Mouse (Mus musculus) intestine, embryonic 16.5 days (tissue): ENCODE data around the gene Hipk2. TPM values are rescaled to one million over a fixed set of nuclear protein-coding genes. Genes with fewer than 3 reads are reported as not detected.

Experiments used
- ATAC-seq: fragments of 200-750 bp; cut with Nextera tagmentation; 2 replicates; pipeline ENCODE4 v1.8.0; 2017; ENCODE audit warnings: moderate TSS enrichment, moderate library complexity
- H3K27ac ChIP-seq: fragments of 300-500 bp; sonication (generic); 2 replicates; pipeline ENCODE4 v1.5.1; 2014; ENCODE audit warnings: mild to moderate bottlenecking, low read length
- H3K27me3 ChIP-seq: fragments of 300-500 bp; sonication (generic); replicated peaks from 2 replicates; pipeline ENCODE4 v1.6.1; 2014; ENCODE audit warnings: low read length, control low read depth, mixed read lengths; ENCODE audit not compliant: control insufficient read depth, insufficient read depth
- H3K36me3 ChIP-seq: fragments of 300-500 bp; sonication (generic); 2 replicates; pipeline ENCODE4 v1.6.1; 2014; ENCODE audit warnings: low read length, control low read depth; ENCODE audit not compliant: control insufficient read depth, insufficient read depth
- H3K4me1 ChIP-seq: fragments of 300-500 bp; sonication (generic); 2 replicates; pipeline ENCODE4 v1.6.1; 2014; ENCODE audit warnings: low read length, control low read depth, mixed read lengths; ENCODE audit not compliant: control insufficient read depth, insufficient read depth
- H3K4me2 ChIP-seq: fragments of 300-500 bp; sonication (generic); 2 replicates; pipeline ENCODE4 v1.6.1; 2014; ENCODE audit warnings: low read depth, low read length, control low read depth
- H3K4me3 ChIP-seq: fragments of 300-500 bp; sonication (generic); 2 replicates; pipeline ENCODE4 v1.5.1; 2014; ENCODE audit warnings: mild to moderate bottlenecking, low read length
- H3K9ac ChIP-seq: fragments of 300-500 bp; sonication (generic); 2 replicates; pipeline ENCODE4 v1.6.1; 2014; ENCODE audit warnings: low read depth, low read length
- H3K9me3 ChIP-seq: fragments of 300-500 bp; sonication (generic); 2 replicates; pipeline ENCODE4 v1.6.1; 2016; ENCODE audit warnings: low read length, control low read depth; ENCODE audit not compliant: control insufficient read depth
- WGBS: fragments of 180-500 bp; shearing (Covaris S2); extraction: QIAGEN DNeasy Blood & Tissue Kit; methylation state at CpG from one replicate; pipeline ENCODE4 v1.1.7; 2014; 5-methylcytosine and 5-hydroxymethylcytosine counted together
- polyA plus RNA-seq: library from polyadenylated mRNA; unstranded; fragments of >200 nt; fragmentation: Nextera tagmentation; extraction: Ambion mirVana; gene quantifications from 2 replicates; pipeline ENCODE4 v1.2.1, GENCODE M21; 2015

Gene Hipk2
- polyA plus RNA-seq, 1 experiment from 2014 or later: 18.7 TPM

DNA sequence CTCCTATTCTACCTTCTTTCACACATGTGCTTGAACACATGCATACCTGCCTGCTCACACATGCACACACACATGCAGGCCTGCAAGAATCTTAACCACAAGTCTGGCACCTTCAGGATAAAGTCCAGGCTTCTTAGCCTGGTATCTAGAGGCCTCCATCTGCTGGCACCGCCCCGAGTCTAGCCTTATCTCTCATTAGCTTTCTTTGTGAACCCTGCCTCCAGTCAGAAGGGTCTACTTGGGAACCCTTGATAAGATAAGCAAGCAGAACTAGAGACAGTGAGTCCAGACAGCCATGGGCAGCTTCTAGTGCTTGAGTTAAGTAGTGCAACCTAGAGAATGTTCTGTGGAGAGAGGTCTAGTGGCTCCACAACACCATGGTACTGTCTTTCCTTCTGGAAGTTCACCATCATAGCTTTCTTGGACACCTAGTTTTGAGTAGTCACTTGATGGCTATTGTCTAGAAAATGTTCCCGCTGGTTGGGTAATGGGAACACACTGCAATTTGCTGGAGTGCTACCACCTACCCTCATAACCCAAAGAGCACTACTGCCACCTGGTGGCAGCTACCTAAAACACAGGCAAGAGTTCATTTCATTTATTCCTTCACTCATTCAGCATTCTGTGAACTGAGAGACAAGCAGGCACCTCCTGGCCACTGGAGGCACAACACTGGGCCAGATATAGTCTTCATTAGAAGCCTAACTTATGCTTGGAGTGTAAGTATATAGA is 35.0 kb upstream of the Hipk2 start:
- peak overlapping the region; percentile 46 for H3K27ac ChIP-seq
- peaks cover 20% of the 10 kb centered on the region for H3K4me1 ChIP-seq
- H3K36me3 ChIP-seq: no peaks in the 10 kb centered on the region
- no peaks in the 10 kb centered on the region for H3K27me3 ChIP-seq
- no peaks in the 10 kb centered on the region for H3K9me3 ChIP-seq
- peak; percentile 91 for ATAC-seq
- 43% methylated on average over 3 of the region's 3 CpGs for WGBS
- H3K9ac ChIP-seq: no peak overlapping the region
- no peak overlapping the region for H3K4me3 ChIP-seq
- H3K4me2 ChIP-seq: no peak overlapping the region

DNA sequence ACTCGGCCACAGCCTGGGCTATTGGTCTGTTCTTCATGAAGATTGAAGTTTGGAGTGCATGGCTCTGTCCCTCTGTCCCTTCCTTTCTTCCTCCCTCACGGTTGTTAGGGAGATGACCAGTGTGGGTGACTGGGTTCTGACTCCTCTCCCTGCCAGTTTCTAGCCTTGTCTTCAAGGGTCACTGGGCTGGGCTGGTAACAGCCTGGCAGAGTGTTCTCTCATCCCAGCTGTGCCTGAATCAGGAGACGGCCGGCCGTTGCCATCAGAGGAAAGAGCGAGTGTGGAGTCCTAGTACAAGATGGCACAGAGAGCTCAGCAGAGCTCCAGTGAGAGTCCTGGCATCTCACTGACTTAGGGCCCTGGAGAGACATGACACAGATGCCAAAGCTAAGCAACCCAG is 32.4 kb upstream of the Hipk2 start:
- Histone ChIP-seq H3K9me3 (no peaks in the 10 kb centered on the region), H3K4me1 (peaks cover 15% of the 10 kb centered on the region), H3K4me2 (no peak overlapping the region), H3K36me3 (no peaks in the 10 kb centered on the region), H3K27me3 (no peaks in the 10 kb centered on the region), H3K4me3 (no peak overlapping the region), H3K27ac (no peak overlapping the region), H3K9ac (no peak overlapping the region)
- ATAC-seq: no peak
- 85% methylated on average over 6 of the region's 6 CpGs for WGBS

DNA sequence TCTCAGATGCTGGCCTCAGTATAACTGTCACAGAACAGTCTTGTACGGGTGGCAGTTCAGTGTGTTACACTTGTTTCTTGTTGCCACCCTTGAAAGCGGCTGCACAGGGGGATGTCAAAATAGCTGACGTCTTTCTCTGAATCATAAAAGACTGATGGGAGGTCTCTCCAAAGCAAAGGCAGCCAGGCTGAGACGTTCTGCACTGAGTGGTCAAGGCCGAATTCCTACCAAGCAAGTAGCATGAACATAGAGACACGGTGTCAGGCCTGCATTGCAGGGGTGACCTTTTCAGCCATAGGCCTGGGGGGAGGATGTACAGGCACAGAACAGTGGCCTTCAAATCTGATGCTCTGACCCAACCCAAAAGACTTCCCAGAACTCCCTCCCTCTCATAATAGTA is 30.0 kb upstream of the Hipk2 start:
- Histone ChIP-seq H3K27me3 (no peaks in the 10 kb centered on the region), H3K27ac (no peak overlapping the region), H3K4me2 (no peak overlapping the region), H3K36me3 (no peaks in the 10 kb centered on the region), H3K9me3 (no peaks in the 10 kb centered on the region), H3K4me3 (no peak overlapping the region), H3K4me1 (peaks cover 25% of the 10 kb centered on the region), H3K9ac (no peak overlapping the region)
- no peak for ATAC-seq
- WGBS: 77% methylated on average over 6 of the region's 6 CpGs

DNA sequence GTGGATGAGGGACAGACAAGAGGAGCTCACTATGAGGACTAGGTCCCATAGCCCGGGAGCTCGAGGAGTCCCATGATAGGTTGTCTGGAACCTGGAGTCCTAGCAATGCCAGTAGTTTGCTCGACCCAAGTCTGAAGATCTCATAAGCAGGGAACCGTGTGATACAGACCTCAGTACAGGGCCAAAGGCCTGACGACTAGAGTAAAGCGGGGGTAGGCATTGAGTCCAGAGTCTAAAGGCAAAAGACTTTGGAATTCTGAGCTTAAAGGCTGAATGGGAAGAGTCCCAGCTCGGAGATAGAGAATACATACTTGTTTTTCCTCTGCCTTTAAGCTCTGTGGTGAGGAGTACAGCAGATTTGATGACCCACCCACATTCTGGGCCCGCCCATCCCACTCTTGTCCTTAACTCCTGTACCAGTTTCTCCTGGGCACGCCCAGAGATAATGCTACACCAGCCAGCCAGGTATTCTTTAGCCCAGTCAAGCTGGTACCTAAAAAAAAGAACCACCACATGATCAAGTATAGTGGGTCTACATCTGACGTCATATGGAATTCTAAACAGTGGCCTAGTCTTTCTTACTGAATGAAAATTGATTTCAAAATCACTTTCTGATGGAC is 27.0 kb upstream of the Hipk2 start:
- 82% methylated on average over 10 of the region's 10 CpGs for WGBS
- peak overlapping the region; percentile 21; the same call in 1 of the 2 replicates for H3K27ac ChIP-seq

DNA sequence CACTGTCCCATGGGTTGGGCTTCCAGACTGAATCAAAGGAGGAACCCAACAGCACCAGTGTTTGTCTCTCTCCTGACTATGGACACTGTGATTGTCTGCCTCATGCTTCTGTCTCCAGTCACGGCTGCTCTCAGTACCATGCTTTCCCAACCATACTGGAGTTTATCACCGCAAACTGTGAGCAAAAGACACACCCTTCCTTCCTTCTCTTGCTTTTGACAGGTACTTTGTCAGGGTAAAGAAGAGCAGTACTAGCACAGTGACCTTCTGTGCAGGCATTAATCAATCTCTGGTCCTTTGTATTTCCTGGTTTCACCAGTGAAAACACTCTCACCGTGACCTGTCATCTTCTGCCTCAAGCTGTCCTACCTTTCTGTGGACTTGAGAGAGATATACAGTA is 25.7 kb upstream of the Hipk2 start:
- no peaks in the 10 kb centered on the region for H3K36me3 ChIP-seq
- peak overlapping the region; percentile 65; the same call in 1 of the 2 replicates for H3K27ac ChIP-seq
- H3K27me3 ChIP-seq: no peaks in the 10 kb centered on the region
- H3K9ac ChIP-seq: no peak overlapping the region
- no peaks in the 10 kb centered on the region for H3K9me3 ChIP-seq
- ATAC-seq: peak; percentile 13; the same call in 1 of the 2 replicates
- H3K4me2 ChIP-seq: no peak overlapping the region
- 55% methylated on average over 3 of the region's 3 CpGs for WGBS
- peaks cover 21% of the 10 kb centered on the region for H3K4me1 ChIP-seq
- no peak overlapping the region for H3K4me3 ChIP-seq

More for the DNA sequence above, 27.0 kb upstream of the Hipk2 start:
- no peak overlapping the region for H3K4me3 ChIP-seq
- H3K9ac ChIP-seq: no peak overlapping the region
- no peaks in the 10 kb centered on the region for H3K27me3 ChIP-seq
- peak; percentile 39 for ATAC-seq
- no peak overlapping the region for H3K4me2 ChIP-seq
- H3K36me3 ChIP-seq: no peaks in the 10 kb centered on the region
- H3K9me3 ChIP-seq: no peaks in the 10 kb centered on the region
- H3K4me1 ChIP-seq: peaks cover 15% of the 10 kb centered on the region

DNA sequence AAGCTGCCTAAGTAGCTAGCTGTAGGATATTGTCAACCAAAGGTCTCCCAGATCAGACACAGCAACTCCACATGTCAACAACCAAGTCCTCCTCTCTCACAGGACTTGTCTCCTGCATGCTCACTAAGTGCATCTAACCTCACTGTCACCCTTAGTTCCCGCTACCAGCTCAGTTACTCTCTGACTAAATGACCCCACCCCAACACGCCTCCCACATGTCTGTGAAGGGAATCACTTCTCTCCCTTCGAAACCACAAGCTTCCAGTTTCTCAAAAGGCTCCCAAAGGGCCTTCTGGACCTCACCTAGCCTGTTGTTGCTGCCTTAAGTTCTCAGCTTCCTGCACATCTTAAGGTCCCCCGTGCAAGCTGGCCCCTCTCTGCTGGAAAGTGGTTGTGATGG is 25.2 kb upstream of the Hipk2 start:
- no peaks in the 10 kb centered on the region for H3K36me3 ChIP-seq
- H3K4me3 ChIP-seq: no peak overlapping the region
- H3K4me1 ChIP-seq: peaks cover 21% of the 10 kb centered on the region
- H3K27ac ChIP-seq: peak overlapping the region; percentile 65
- no peaks in the 10 kb centered on the region for H3K27me3 ChIP-seq
- no peak overlapping the region for H3K9ac ChIP-seq
- no peaks in the 10 kb centered on the region for H3K9me3 ChIP-seq
- 86% methylated on average over 4 of the region's 4 CpGs for WGBS
- ATAC-seq: no peak
- H3K4me2 ChIP-seq: no peak overlapping the region

DNA sequence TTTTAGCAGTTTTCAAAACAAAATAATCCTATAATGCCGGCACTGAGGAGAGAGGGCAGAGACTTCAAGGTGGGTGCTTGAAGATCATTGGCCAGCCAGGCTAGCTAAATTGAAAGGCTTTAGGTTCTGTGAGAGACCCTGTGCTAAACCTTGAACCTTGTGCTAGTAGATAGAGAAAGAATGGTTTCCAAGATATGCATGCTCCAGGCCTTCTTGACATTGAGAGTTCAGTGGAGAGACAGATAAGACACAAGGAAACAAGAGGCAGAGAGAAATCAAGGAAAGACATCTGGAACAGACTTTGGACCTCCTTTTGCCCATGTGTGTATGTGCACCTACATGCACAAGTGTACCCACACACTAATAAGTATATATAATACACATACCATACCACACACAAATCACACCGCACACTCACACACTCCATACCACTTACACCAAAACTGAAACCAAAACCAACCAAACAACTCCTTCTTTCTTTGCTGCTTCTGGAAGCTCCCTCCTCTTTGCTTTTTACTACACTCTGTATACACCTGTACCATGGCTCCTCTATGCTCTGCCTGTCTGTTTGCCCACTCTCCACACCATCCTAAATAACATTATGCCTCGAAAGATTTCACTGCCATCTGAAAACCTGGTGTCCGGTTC is 24.6 kb upstream of the Hipk2 start:
- WGBS: 80% methylated on average over 4 of the region's 4 CpGs
- H3K27ac ChIP-seq: peak overlapping the region; percentile 65
- H3K36me3 ChIP-seq: no peaks in the 10 kb centered on the region
- peaks cover 21% of the 10 kb centered on the region for H3K4me1 ChIP-seq
- H3K9ac ChIP-seq: no peak overlapping the region
- H3K4me2 ChIP-seq: no peak overlapping the region
- peak; percentile 85 for ATAC-seq
- no peaks in the 10 kb centered on the region for H3K27me3 ChIP-seq
- no peak overlapping the region for H3K4me3 ChIP-seq
- H3K9me3 ChIP-seq: no peaks in the 10 kb centered on the region

DNA sequence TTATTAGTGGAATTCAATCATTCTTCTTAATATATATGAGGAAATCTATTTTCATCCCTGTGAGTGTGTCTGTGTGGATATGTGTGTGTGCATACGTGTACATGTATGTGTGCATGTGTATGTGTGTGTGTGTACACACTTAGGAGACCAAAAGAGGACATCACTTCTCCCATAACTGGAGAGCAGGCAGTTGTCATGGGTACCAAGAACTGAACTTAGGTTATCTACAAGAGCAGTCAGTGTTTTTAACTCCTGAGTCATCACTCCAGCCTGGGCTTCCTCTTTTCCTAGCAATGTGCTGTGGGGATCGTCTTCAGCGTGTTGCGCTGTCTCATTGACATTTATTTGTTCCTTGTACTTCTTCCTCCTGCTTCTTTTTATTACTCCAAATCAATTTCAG is 24.1 kb upstream of the Hipk2 start:
- peaks cover 21% of the 10 kb centered on the region for H3K4me1 ChIP-seq
- no peak overlapping the region for H3K4me2 ChIP-seq
- H3K27ac ChIP-seq: peak overlapping the region; percentile 65
- H3K36me3 ChIP-seq: no peaks in the 10 kb centered on the region
- peak; percentile 69 for ATAC-seq
- 73% methylated on average over 4 of the region's 4 CpGs for WGBS
- H3K9me3 ChIP-seq: no peaks in the 10 kb centered on the region
- H3K9ac ChIP-seq: no peak overlapping the region
- no peaks in the 10 kb centered on the region for H3K27me3 ChIP-seq
- H3K4me3 ChIP-seq: no peak overlapping the region

DNA sequence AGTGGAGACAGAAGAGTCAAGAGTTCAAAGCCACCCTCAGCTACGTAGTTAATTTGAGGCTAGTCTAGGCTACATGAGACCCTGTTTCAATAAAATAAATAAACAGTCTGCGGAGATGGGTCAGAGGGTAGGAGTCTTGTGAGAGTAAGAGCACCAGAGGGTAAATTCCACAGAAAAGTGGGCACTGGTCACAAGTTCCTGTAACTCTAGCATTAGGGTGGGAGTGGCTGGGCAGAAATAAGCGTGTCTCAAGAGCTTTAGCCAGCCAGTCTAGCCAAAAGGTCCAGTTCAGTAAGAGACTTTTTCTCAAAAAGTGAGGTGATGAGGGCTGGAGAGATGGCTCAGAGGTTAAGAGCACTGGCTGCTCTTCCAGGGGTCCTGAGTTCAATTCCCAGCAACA is 17.6 kb upstream of the Hipk2 start:
- Histone ChIP-seq H3K4me3 (no peak overlapping the region), H3K36me3 (no peaks in the 10 kb centered on the region), H3K4me1 (peaks cover 5% of the 10 kb centered on the region; the same call in 1 of the 2 replicates), H3K27ac (no peak overlapping the region), H3K4me2 (no peak overlapping the region), H3K9me3 (no peaks in the 10 kb centered on the region), H3K27me3 (no peaks in the 10 kb centered on the region), H3K9ac (no peak overlapping the region)
- 70% methylated on average over 3 of the region's 3 CpGs for WGBS
- no peak for ATAC-seq
